In genomic region chr15:81804172-81804571, GRCm38 (mm10) we compare ENCODE assay signal across 15 mouse cellular contexts. TPM values are rescaled to one million over a fixed set of nuclear protein-coding genes. Genes with fewer than 3 reads are reported as not detected.
DNase-seq lines count a peak whose midpoint lies in the region; ATAC-seq and TF ChIP-seq lines count a peak whose summit lies in the region.
"Had no signal": no experiment of that assay in that cellular context is flagged by ENCODE, and none has a peak within 500 bp of the region (broad histone marks: within the 10 kb centered on the region; RNA-seq: fewer than 3 reads in every experiment).

No protein-coding gene starts in this region.

- H3K4me1 ChIP-seq in megakaryocyte, embryonic 14.5 days = peaks cover 73% of the 10 kb centered on the region
- peaks cover 36% of the 10 kb centered on the region for H3K4me1 ChIP-seq in stomach, embryonic 16.5 days (ENCODE audit: control insufficient read depth, insufficient read depth, low read length)

- WGBS in stomach, embryonic 16.5 days = 72% methylated on average over 1 of the region's 1 CpGs

- peak overlapping the region; percentile 43; the same call in 1 of the 2 replicates for H3K9ac ChIP-seq in stomach, embryonic 16.5 days (ENCODE audit: low read length)
- H3K9ac ChIP-seq: midbrain, embryonic 15.5 days; neural tube, embryonic 12.5 days had no signal

- peaks cover 5% of the 10 kb centered on the region for H3K27me3 ChIP-seq in megakaryocyte, embryonic 14.5 days (replicated peaks)
- no peaks in the 10 kb centered on the region for H3K27me3 ChIP-seq in stomach, embryonic 16.5 days (ENCODE audit: control insufficient read depth, insufficient read depth, low read length)
- H3K27me3 ChIP-seq: midbrain, embryonic 15.5 days; neural tube, embryonic 12.5 days had no signal

- ATAC-seq in megakaryocyte, adult 5-6 weeks (ENCODE audit: poor library complexity, severe bottlenecking) = no peak
- ATAC-seq in stomach, embryonic 16.5 days (ENCODE audit: insufficient read depth, low FRiP score) = no peak
- ATAC-seq: midbrain, embryonic 15.5 days had no signal

- TF ChIP-seq CTCF in layer of hippocampus, adult 2 months (conservative IDR thresholded peaks at IDR 0.05) = no peak

- peak overlapping the region; percentile 81 for H3K4me2 ChIP-seq in stomach, embryonic 16.5 days (ENCODE audit: low read depth, low read length)
- H3K4me2 ChIP-seq: midbrain, embryonic 15.5 days; neural tube, embryonic 12.5 days had no signal

- H3K4me3 ChIP-seq in layer of hippocampus, adult 2 months = peak overlapping the region; percentile 93
- peak overlapping the region; percentile 2 for H3K4me3 ChIP-seq in megakaryocyte, embryonic 14.5 days (replicated peaks)
- 0 out of 2 replicates have a peak overlapping the region, but pooled peaks have one; percentile 47 for H3K4me3 ChIP-seq in stomach, embryonic 16.5 days (replicated peaks; ENCODE audit: low read length)
- H3K4me3 ChIP-seq: forebrain, embryonic 10.5 days; midbrain, embryonic 15.5 days; neural tube, embryonic 12.5 days had no signal

- peaks cover 3% of the 10 kb centered on the region for H3K36me3 ChIP-seq in megakaryocyte, embryonic 14.5 days (replicated peaks; ENCODE audit: low read length)
- H3K36me3 ChIP-seq in stomach, embryonic 16.5 days (ENCODE audit: control insufficient read depth, insufficient read depth, low read length) = no peaks in the 10 kb centered on the region
- H3K36me3 ChIP-seq: forebrain, embryonic 10.5 days; midbrain, embryonic 15.5 days; neural tube, embryonic 12.5 days had no signal

- H3K27ac ChIP-seq in layer of hippocampus, adult 2 months = peak overlapping the region; percentile 98
- no peak overlapping the region for H3K27ac ChIP-seq in stomach, embryonic 16.5 days (ENCODE audit: low read length)
- H3K27ac ChIP-seq: forebrain, embryonic 10.5 days; midbrain, embryonic 15.5 days; neural tube, embryonic 12.5 days had no signal

- H3K9me3 ChIP-seq in megakaryocyte, embryonic 14.5 days = no peaks in the 10 kb centered on the region
- no peaks in the 10 kb centered on the region for H3K9me3 ChIP-seq in stomach, embryonic 16.5 days (replicated peaks; ENCODE audit: control insufficient read depth, low read length)
- H3K9me3 ChIP-seq: forebrain, embryonic 10.5 days; midbrain, embryonic 15.5 days; neural tube, embryonic 12.5 days had no signal

- peak; percentile 94 for DNase-seq in heart, adult 11 months
- no peak for DNase-seq in heart, adult 8-10 months (ENCODE audit: low spot score)
- no peak for DNase-seq in layer of hippocampus, adult 2 months (ENCODE audit: low spot score in 2 of 2)
- DNase-seq in layer of hippocampus, adult 9-11 months = no peak
- DNase-seq in frontal cortex, adult 2 months (ENCODE audit: extremely low spot score in 1 of 2, low spot score in 1 of 2) = no peak
- DNase-seq: adrenal gland, postnatal 36 days; embryo, embryonic 11 days; kidney, postnatal 36 days; thymus, postnatal 36 days had no signal

RNA-seq across cellular contexts. Expression of gene Tef, which starts 2.0 kb away (rescaled TPM):
- 100 to 1,000 TPM; 125 to 157 (median 155) TPM for total RNA-seq in heart, adult 8-10 months (2022)
- 100 to 1,000 TPM; 273 to 304 TPM for total RNA-seq in layer of hippocampus, adult 2 months (2021)
- polyA plus RNA-seq in megakaryocyte, embryonic 14.5 days (2012; ENCODE audit: insufficient read depth, low replicate concordance) = 6.1 and 10.8 TPM in 2 replicates
- total RNA-seq in megakaryocyte, adult 5-6 weeks (2015) = 3.1 and 3.3 TPM in 2 replicates
- 6.5 and 8.6 TPM in 2 replicates for total RNA-seq in megakaryocyte, adult 5-6 weeks (2017)
- 21.0 and 24.6 TPM in 2 replicates for polyA plus RNA-seq in stomach, embryonic 16.5 days (2015; fragmentation: Nextera tagmentation; extraction: Ambion mirVana)
- polyA plus RNA-seq in frontal cortex, adult 2 months (2012; rRNA removed) = 245 and 256 TPM in 2 replicates

RNA-seq across cellular contexts. Expression of gene Tob2, which starts 54.4 kb away (rescaled TPM):
- total RNA-seq in heart, adult 8-10 months (2022) = 100 to 1,000 TPM in 1 of 4 experiments, 10 to 100 TPM in 3; 50.6 to 129 (median 74.7) TPM
- total RNA-seq in layer of hippocampus, adult 2 months (2021) = 10 to 100 TPM; 28.6 to 38.4 TPM
- polyA plus RNA-seq in megakaryocyte, embryonic 14.5 days (2012; ENCODE audit: insufficient read depth, low replicate concordance) = 16.1 and 26.6 TPM in 2 replicates
- total RNA-seq in megakaryocyte, adult 5-6 weeks (2015) = 36.1 and 38.2 TPM in 2 replicates
- total RNA-seq in megakaryocyte, adult 5-6 weeks (2017) = 20.3 and 23.8 TPM in 2 replicates
- 30.0 and 31.7 TPM in 2 replicates for polyA plus RNA-seq in stomach, embryonic 16.5 days (2015; fragmentation: Nextera tagmentation; extraction: Ambion mirVana)
- 21.1 and 22.6 TPM in 2 replicates for polyA plus RNA-seq in frontal cortex, adult 2 months (2012; rRNA removed)

RNA-seq across cellular contexts. Expression of gene Rangap1, which starts 58.8 kb away (rescaled TPM):
- 10 to 100 TPM; 25.4 to 28.6 (median 27.1) TPM for total RNA-seq in heart, adult 8-10 months (2022)
- 100 to 1,000 TPM; 149 to 162 TPM for total RNA-seq in layer of hippocampus, adult 2 months (2021)
- polyA plus RNA-seq in megakaryocyte, embryonic 14.5 days (2012; ENCODE audit: insufficient read depth, low replicate concordance) = 150 and 284 TPM in 2 replicates
- total RNA-seq in megakaryocyte, adult 5-6 weeks (2015) = 29.8 and 32.0 TPM in 2 replicates
- 76.5 and 79.1 TPM in 2 replicates for total RNA-seq in megakaryocyte, adult 5-6 weeks (2017)
- 95.8 and 98.5 TPM in 2 replicates for polyA plus RNA-seq in stomach, embryonic 16.5 days (2015; fragmentation: Nextera tagmentation; extraction: Ambion mirVana)
- 131 and 140 TPM in 2 replicates for polyA plus RNA-seq in frontal cortex, adult 2 months (2012; rRNA removed)

RNA-seq across cellular contexts. Expression of gene Zc3h7b, which starts 59.3 kb away (rescaled TPM):
- total RNA-seq in heart, adult 8-10 months (2022) = 10 to 100 TPM; 61.4 to 72.3 (median 65.5) TPM
- 100 to 1,000 TPM; 140 to 145 TPM for total RNA-seq in layer of hippocampus, adult 2 months (2021)
- polyA plus RNA-seq in megakaryocyte, embryonic 14.5 days (2012; ENCODE audit: insufficient read depth, low replicate concordance) = 15.0 and 23.1 TPM in 2 replicates
- total RNA-seq in megakaryocyte, adult 5-6 weeks (2015) = 5.8 and 6.2 TPM in 2 replicates
- 5.5 and 7.0 TPM in 2 replicates for total RNA-seq in megakaryocyte, adult 5-6 weeks (2017)
- 21.5 and 23.9 TPM in 2 replicates for polyA plus RNA-seq in stomach, embryonic 16.5 days (2015; fragmentation: Nextera tagmentation; extraction: Ambion mirVana)
- polyA plus RNA-seq in frontal cortex, adult 2 months (2012; rRNA removed) = 82.6 and 89.3 TPM in 2 replicates

Comparison
In these comparisons a context has a peak if more than half of its experiments do, and no peak if none do; other contexts are left out.
1. H3K4me3 ChIP-seq: peak in every context shown above with its lines; median percentile 93 in layer of hippocampus, adult 2 months; 47 in stomach, embryonic 16.5 days; 2 in megakaryocyte, embryonic 14.5 days.
2. RNA of gene Tef, which starts 2.0 kb away (total RNA-seq): 273 to 304 TPM in layer of hippocampus, adult 2 months and 125 to 157 TPM in heart, adult 8-10 months; 3.1 to 8.6 TPM in megakaryocyte, adult 5-6 weeks; every median in the first group is over 10 times any median in the second.